Comparison of ENCODE assay signal across 14 mouse cellular contexts in the genomic region with DNA sequence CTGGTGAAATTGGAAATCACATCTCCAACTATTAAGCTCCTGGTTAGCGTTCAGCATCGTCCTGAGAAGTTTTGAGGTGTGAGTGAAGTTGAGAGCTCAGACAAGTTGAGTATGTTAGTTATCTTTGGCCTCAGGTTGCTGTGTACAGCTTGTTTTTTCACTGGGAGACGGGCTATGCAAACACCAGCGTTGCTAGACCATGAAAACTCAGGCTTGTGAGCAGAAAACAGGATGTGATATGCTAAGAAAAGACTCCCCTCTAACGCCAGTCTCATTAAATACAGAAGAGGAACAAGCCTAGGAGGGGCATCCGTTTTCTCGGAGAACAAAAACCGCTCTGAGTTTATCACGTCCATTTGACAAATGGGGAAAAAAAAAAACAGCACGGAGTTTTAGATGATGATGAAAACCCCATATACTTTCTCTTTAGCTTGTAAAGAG. TPM values are rescaled to one million over a fixed set of nuclear protein-coding genes. Genes with fewer than 3 reads are reported as not detected.
DNase-seq lines count a peak whose midpoint lies in the region; ATAC-seq and TF ChIP-seq lines count a peak whose summit lies in the region.
"Had no signal": no experiment of that assay in that cellular context is flagged by ENCODE, and none has a peak within 500 bp of the region (broad histone marks: within the 10 kb centered on the region; RNA-seq: fewer than 3 reads in every experiment).

No protein-coding gene starts in this region.

- peak overlapping the region; percentile 29 for H3K4me2 ChIP-seq in liver, embryonic 16.5 days (ENCODE audit: low read depth, low read length)
- H3K4me2 ChIP-seq: limb, embryonic 15.5 days; neural tube, embryonic 15.5 days; stomach, embryonic 15.5 days had no signal

- TF ChIP-seq EP300 in heart, adult 2 months (IDR thresholded peaks at IDR 0.05; ENCODE audit: insufficient read depth, low read depth, low read length), result no peak

- peak overlapping the region; percentile 26; the same call in 1 of the 2 replicates for H3K4me3 ChIP-seq in heart, adult 2 months
- no peak overlapping the region for H3K4me3 ChIP-seq in liver, embryonic 16.5 days (ENCODE audit: low read depth, low read length)
- peak overlapping the region; percentile 71 for H3K4me3 ChIP-seq in spleen, adult 2 months (ENCODE audit: extremely low read depth, insufficient read depth, insufficient read length)
- H3K4me3 ChIP-seq: limb, embryonic 15.5 days; neural tube, embryonic 15.5 days; stomach, embryonic 15.5 days had no signal

- H3K27ac ChIP-seq in heart, adult 2 months, result peak overlapping the region; percentile 82
- peak overlapping the region; percentile 53 for H3K27ac ChIP-seq in liver, embryonic 16.5 days (ENCODE audit: low read length)
- H3K27ac ChIP-seq in spleen, adult 2 months (ENCODE audit: insufficient read depth, low read length), result peak overlapping the region; percentile 100
- H3K27ac ChIP-seq: limb, embryonic 15.5 days; neural tube, embryonic 15.5 days; stomach, embryonic 15.5 days had no signal

- intact Hi-C loops in heart, adult 2 months (cut with DNase I), result loop anchor here (10.0 kb wide), 2 partner anchors 135 to 165 kb away; no protein-coding TSS in a partner anchor
- intact Hi-C loops in heart, postnatal 25 days (cut with DNase I), result loop anchor here (5.0 kb wide), 1 partner anchor 162 kb away; no protein-coding TSS in a partner anchor

- TF ChIP-seq CTCF in heart, adult 2 months (IDR thresholded peaks at IDR 0.05), result no peak
- no peak for TF ChIP-seq CTCF in spleen, adult 2 months (IDR thresholded peaks at IDR 0.05; ENCODE audit: extremely low read depth, insufficient read depth, insufficient read length, insufficient replicate concordance)

- no peak for ATAC-seq in liver, embryonic 16.5 days (ENCODE audit: low read depth)

- no peak overlapping the region for H3K9ac ChIP-seq in heart, adult 2 months (ENCODE audit: low read depth, low read length)
- H3K9ac ChIP-seq in liver, embryonic 16.5 days (ENCODE audit: low read depth, low read length), result no peak overlapping the region
- H3K9ac ChIP-seq: limb, embryonic 15.5 days; neural tube, embryonic 15.5 days; stomach, embryonic 15.5 days had no signal

- no peaks in the 10 kb centered on the region for H3K79me2 ChIP-seq in heart, adult 2 months (replicated peaks; ENCODE audit: control insufficient read depth, insufficient read depth, low read length)

- no peaks in the 10 kb centered on the region for H3K9me3 ChIP-seq in liver, embryonic 16.5 days (replicated peaks; ENCODE audit: control insufficient read depth, low read length)
- H3K9me3 ChIP-seq: limb, embryonic 15.5 days; neural tube, embryonic 15.5 days; stomach, embryonic 15.5 days had no signal

- WGBS in heart, adult 2 months, result 29% methylated on average over 10 of the region's 10 CpGs
- 6% methylated on average over 10 of the region's 10 CpGs for WGBS in liver, embryonic 16.5 days (ENCODE audit: insufficient replicate concordance)
- WGBS in spleen, adult 2 months, result 5% methylated on average over 10 of the region's 10 CpGs

- H3K4me1 ChIP-seq in heart, adult 2 months (ENCODE audit: control insufficient read depth, insufficient read depth, low read length), result no peaks in the 10 kb centered on the region; the same call in 1 of the 2 replicates
- H3K4me1 ChIP-seq in liver, embryonic 16.5 days (ENCODE audit: control insufficient read depth, low read depth, low read length), result no peaks in the 10 kb centered on the region
- H3K4me1 ChIP-seq in spleen, adult 2 months (ENCODE audit: control insufficient read depth, insufficient read depth, insufficient read length), result peaks cover 4% of the 10 kb centered on the region; the same call in 1 of the 2 replicates
- H3K4me1 ChIP-seq: limb, embryonic 15.5 days; neural tube, embryonic 15.5 days; stomach, embryonic 15.5 days had no signal

- no peaks in the 10 kb centered on the region for H3K36me3 ChIP-seq in heart, adult 2 months (ENCODE audit: control insufficient read depth, insufficient read depth, low read length)
- no peaks in the 10 kb centered on the region for H3K36me3 ChIP-seq in liver, embryonic 16.5 days (ENCODE audit: control insufficient read depth, insufficient read depth)
- peaks cover 26% of the 10 kb centered on the region for H3K36me3 ChIP-seq in spleen, adult 2 months (ENCODE audit: control insufficient read depth, insufficient read depth, low read length)
- H3K36me3 ChIP-seq: limb, embryonic 15.5 days; neural tube, embryonic 15.5 days; stomach, embryonic 15.5 days had no signal

- peak in 1 of 2 experiments; percentile 24 for DNase-seq in heart, adult 2 months
- no peak for DNase-seq in heart, postnatal 25 days (ENCODE audit: low spot score)
- DNase-seq in spleen, adult 12 weeks (ENCODE audit: low spot score), result peak; percentile 44
- DNase-seq in spleen, postnatal 14 days (ENCODE audit: low spot score in 2 of 2), result no peak
- peak; percentile 55 to 93 for DNase-seq in spleen, adult 2 months (ENCODE audit: low read depth in 1 of 2, low spot score in 2 of 2)
- DNase-seq in adrenal gland, adult 2 months, result no peak
- DNase-seq in cerebellum, adult 9-11 months, result no peak
- DNase-seq: cerebellum, postnatal 25 days; kidney, postnatal 4 days had no signal

- no peaks in the 10 kb centered on the region for H3K27me3 ChIP-seq in heart, adult 2 months (ENCODE audit: control insufficient read depth, insufficient read depth, low read length)
- no peaks in the 10 kb centered on the region for H3K27me3 ChIP-seq in liver, embryonic 16.5 days (ENCODE audit: control insufficient read depth, insufficient read depth, low read depth, low read length)
- H3K27me3 ChIP-seq in spleen, adult 2 months (ENCODE audit: control insufficient read depth, insufficient read depth, low read length), result no peaks in the 10 kb centered on the region
- H3K27me3 ChIP-seq: limb, embryonic 15.5 days; neural tube, embryonic 15.5 days; stomach, embryonic 15.5 days had no signal

- TF ChIP-seq POLR2A in heart, adult 2 months (IDR thresholded peaks at IDR 0.05; ENCODE audit: insufficient read depth, low read depth, low read length), result peak; percentile 70; the same call in 1 of the 2 replicates
- peak; percentile 66 for TF ChIP-seq POLR2A in spleen, adult 2 months (IDR thresholded peaks at IDR 0.05; ENCODE audit: low read depth, low read length)

RNA-seq across cellular contexts. Expression of a gene that starts 0.9 kb away (rescaled TPM):
- 1 to 10 TPM in 1 of 2 experiments, under 1 TPM in 1; 0.55 to 1.0 TPM for total RNA-seq in heart, adult 2 months (2021)
- 3.5 and 6.2 TPM in 2 replicates for polyA plus RNA-seq in heart, adult 2 months (2012; rRNA removed)
- total RNA-seq in heart, postnatal 25 days (2021), result 1 to 10 TPM in 1 of 2 experiments, under 1 TPM in 1; 0.70 to 1.5 TPM
- 0.44 and 0.54 TPM in 2 replicates for polyA plus RNA-seq in liver, embryonic 16.5 days (2015; fragmentation: Nextera tagmentation; extraction: Ambion mirVana)
- 318 and 334 TPM in 2 replicates for polyA plus RNA-seq in spleen, adult 2 months (2012; rRNA removed)
- 1 to 10 TPM in 1 of 2 experiments, under 1 TPM in 1; 0.49 to 1.3 TPM for total RNA-seq in adrenal gland, adult 2 months (2021)
- 0.91 TPM in 2 replicates for polyA plus RNA-seq in adrenal gland, adult 2 months (2012; rRNA removed)
- polyA plus RNA-seq: C2C12; limb, embryonic 15.5 days had no signal

RNA-seq across cellular contexts. Expression of a gene that starts 17.9 kb away (rescaled TPM):
- 10 to 100 TPM; 21.1 to 25.7 TPM for total RNA-seq in heart, adult 2 months (2021)
- 114 and 190 TPM in 2 replicates for polyA plus RNA-seq in heart, adult 2 months (2012; rRNA removed)
- 10 to 100 TPM in 1 of 2 experiments, 1 to 10 TPM in 1; 9.2 to 12.6 TPM for total RNA-seq in heart, postnatal 25 days (2021)
- polyA plus RNA-seq in liver, embryonic 16.5 days (2015; fragmentation: Nextera tagmentation; extraction: Ambion mirVana), result 8.9 and 12.0 TPM in 2 replicates
- polyA plus RNA-seq in spleen, adult 2 months (2012; rRNA removed), result 5,504 and 8,483 TPM in 2 replicates
- total RNA-seq in adrenal gland, adult 2 months (2021), result 10 to 100 TPM; 78.4 to 97.1 TPM
- 364 and 513 TPM in 2 replicates for polyA plus RNA-seq in adrenal gland, adult 2 months (2012; rRNA removed)
- polyA plus RNA-seq: C2C12 had no signal

RNA-seq across cellular contexts. Expression of a gene that starts 36.3 kb away (rescaled TPM):
- 10 to 100 TPM; 26.1 to 31.2 TPM for total RNA-seq in heart, adult 2 months (2021)
- 25.0 and 26.5 TPM in 2 replicates for polyA plus RNA-seq in heart, adult 2 months (2012; rRNA removed)
- total RNA-seq in heart, postnatal 25 days (2021), result 10 to 100 TPM; 21.2 to 22.0 TPM
- polyA plus RNA-seq in liver, embryonic 16.5 days (2015; fragmentation: Nextera tagmentation; extraction: Ambion mirVana), result 6.7 TPM in 2 replicates
- polyA plus RNA-seq in spleen, adult 2 months (2012; rRNA removed), result 83.0 and 111 TPM in 2 replicates
- total RNA-seq in adrenal gland, adult 2 months (2021), result 10 to 100 TPM; 43.6 to 55.6 TPM
- 61.0 and 64.1 TPM in 2 replicates for polyA plus RNA-seq in adrenal gland, adult 2 months (2012; rRNA removed)

RNA-seq across cellular contexts. Expression of a gene that starts 42.1 kb away (rescaled TPM):
- 10 to 100 TPM; 12.3 to 18.9 TPM for total RNA-seq in heart, adult 2 months (2021)
- polyA plus RNA-seq in heart, adult 2 months (2012; rRNA removed), result 33.5 and 44.2 TPM in 2 replicates
- 10 to 100 TPM in 1 of 2 experiments, 1 to 10 TPM in 1; 9.7 to 11.8 TPM for total RNA-seq in heart, postnatal 25 days (2021)
- 17.7 and 18.5 TPM in 2 replicates for polyA plus RNA-seq in liver, embryonic 16.5 days (2015; fragmentation: Nextera tagmentation; extraction: Ambion mirVana)
- polyA plus RNA-seq in spleen, adult 2 months (2012; rRNA removed), result 260 and 307 TPM in 2 replicates
- total RNA-seq in adrenal gland, adult 2 months (2021), result 10 to 100 TPM; 21.8 to 41.4 TPM
- polyA plus RNA-seq in adrenal gland, adult 2 months (2012; rRNA removed), result 49.6 and 68.0 TPM in 2 replicates

RNA-seq across cellular contexts. Expression of a gene that starts 48.0 kb away (rescaled TPM):
- total RNA-seq in heart, adult 2 months (2021), result 10 to 100 TPM; 26.8 to 38.4 TPM
- polyA plus RNA-seq in heart, adult 2 months (2012; rRNA removed), result 99.0 and 141 TPM in 2 replicates
- total RNA-seq in heart, postnatal 25 days (2021), result 10 to 100 TPM; 13.9 to 14.3 TPM
- 4.3 and 4.7 TPM in 2 replicates for polyA plus RNA-seq in liver, embryonic 16.5 days (2015; fragmentation: Nextera tagmentation; extraction: Ambion mirVana)
- 1,846 and 1,869 TPM in 2 replicates for polyA plus RNA-seq in spleen, adult 2 months (2012; rRNA removed)
- total RNA-seq in adrenal gland, adult 2 months (2021), result 100 to 1,000 TPM in 1 of 2 experiments, 10 to 100 TPM in 1; 85.9 to 137 TPM
- polyA plus RNA-seq in adrenal gland, adult 2 months (2012; rRNA removed), result 134 and 150 TPM in 2 replicates
- polyA plus RNA-seq: C2C12 had no signal

Comparison
In these comparisons a context has a peak if more than half of its experiments do, and no peak if none do; other contexts are left out.
1. DNase-seq: peak in spleen, adult 12 weeks (single experiment) and spleen, adult 2 months (2 of 2); none in heart, postnatal 25 days (single experiment), spleen, postnatal 14 days (0 of 2), adrenal gland, adult 2 months (single experiment) and cerebellum, adult 9-11 months (single experiment).
2. RNA of a gene that starts 0.9 kb away (polyA plus RNA-seq): 318 to 334 TPM in spleen, adult 2 months; 3.5 to 6.2 TPM in heart, adult 2 months, 0.91 TPM in adrenal gland, adult 2 months and 0.44 to 0.54 TPM in liver, embryonic 16.5 days; every median in the first group is over 10 times any median in the second.
3. RNA of a gene that starts 17.9 kb away (polyA plus RNA-seq): 5,504 to 8,483 TPM in spleen, adult 2 months; 364 to 513 TPM in adrenal gland, adult 2 months, 114 to 190 TPM in heart, adult 2 months and 8.9 to 12.0 TPM in liver, embryonic 16.5 days; every median in the first group is over 10 times any median in the second.
4. Peak in every context shown above with its lines, with median percentiles within 50 percentile points of each other: H3K27ac ChIP-seq.